Mouse (Mus musculus) neural tube, embryonic 14.5 days (tissue): Measurements from ENCODE around the gene Ep400. TPM values are rescaled to one million over a fixed set of nuclear protein-coding genes. Genes with fewer than 3 reads are reported as not detected.

Experiments used
- ATAC-seq: fragments of 200-750 bp; cut with Nextera tagmentation; 2 replicates; pipeline ENCODE4 v1.8.0; 2017; ENCODE audit warnings: low read depth, mild to moderate bottlenecking, moderate TSS enrichment, moderate library complexity
- H3K27ac ChIP-seq: fragments of 300-500 bp; sonication (generic); 2 replicates; pipeline ENCODE4 v1.5.1; 2014; ENCODE audit warnings: low read depth, mild to moderate bottlenecking, control low read depth, low read length, moderate library complexity, mixed read lengths
- H3K27me3 ChIP-seq: fragments of 300-500 bp; sonication (generic); 2 replicates; pipeline ENCODE4 v1.6.1; 2014; ENCODE audit warnings: low read length; ENCODE audit not compliant: control insufficient read depth, insufficient read depth
- H3K36me3 ChIP-seq: fragments of 300-500 bp; sonication (generic); 2 replicates; pipeline ENCODE4 v1.6.1; 2014; ENCODE audit warnings: low read length, mixed read lengths; ENCODE audit not compliant: control insufficient read depth, insufficient read depth
- H3K4me1 ChIP-seq: fragments of 300-500 bp; sonication (generic); 2 replicates; pipeline ENCODE4 v1.6.1; 2014; ENCODE audit warnings: low read length; ENCODE audit not compliant: control insufficient read depth, insufficient read depth
- H3K4me2 ChIP-seq: fragments of 300-500 bp; sonication (generic); 2 replicates; pipeline ENCODE4 v1.6.1; 2014; ENCODE audit warnings: mild to moderate bottlenecking, low read depth, low read length, control low read depth
- H3K4me3 ChIP-seq: fragments of 300-500 bp; sonication (generic); 2 replicates; pipeline ENCODE4 v1.5.1; 2014; ENCODE audit warnings: low read depth, low read length, control low read depth, mixed read lengths
- H3K9ac ChIP-seq: fragments of 300-500 bp; sonication (generic); replicated peaks from 2 replicates; pipeline ENCODE4 v1.6.1; 2014; ENCODE audit warnings: low read depth, mild to moderate bottlenecking, control low read depth, low read length, mixed read lengths
- H3K9me3 ChIP-seq: fragments of 300-500 bp; sonication (generic); 2 replicates; pipeline ENCODE4 v1.6.1; 2016; ENCODE audit warnings: low read length; ENCODE audit not compliant: control insufficient read depth
- WGBS: fragments of 180-500 bp; shearing (Covaris S2); extraction: QIAGEN DNeasy Blood & Tissue Kit; methylation state at CpG from one replicate; pipeline ENCODE4 v1.1.7; 2014; 5-methylcytosine and 5-hydroxymethylcytosine counted together
- polyA plus RNA-seq: library from polyadenylated mRNA; unstranded; fragments of >200 nt; fragmentation: Nextera tagmentation; extraction: Ambion mirVana; gene quantifications from 2 replicates; pipeline ENCODE4 v1.2.1, GENCODE M21; 2014

Ep400 gene
- polyA plus RNA-seq, 1 experiment from 2014 or later: 46.2 TPM

GRCm38 (mm10) chr5:110659682-110660081 is 110.8 kb downstream of the Ep400 start:
- Histone ChIP-seq H3K4me2 (no peak overlapping the region), H3K27me3 (no peaks in the 10 kb centered on the region), H3K4me1 (peaks cover under 1% of the 10 kb centered on the region; the same call in 1 of the 2 replicates), H3K9me3 (no peaks in the 10 kb centered on the region), H3K36me3 (peaks cover 75% of the 10 kb centered on the region), H3K27ac (no peak overlapping the region), H3K9ac (no peak overlapping the region), H3K4me3 (no peak overlapping the region)
- ATAC-seq: no peak

- Histone ChIP-seq H3K4me1 (peaks cover 9% of the 10 kb centered on the region), H3K9me3 (no peaks in the 10 kb centered on the region), H3K9ac (peak overlapping the region; percentile 70), H3K4me2 (peak overlapping the region; percentile 89), H3K27ac (no peak overlapping the region), H3K4me3 (peak overlapping the region; percentile 79), H3K36me3 (peaks cover 58% of the 10 kb centered on the region), H3K27me3 (no peaks in the 10 kb centered on the region)
- 2% methylated on average over 35 of the region's 37 CpGs for WGBS
- ATAC-seq: peak; percentile 57
Measured at GRCm38 (mm10) chr5:110653686-110654085, 116.8 kb downstream of the Ep400 start.

- peak; percentile 90 for ATAC-seq
- peak within 1 kb of the TSS; percentile 79 for H3K4me3 ChIP-seq
- peak within 1 kb of the TSS; percentile 70 for H3K9ac ChIP-seq
- under 1% methylated on average over 89 of the region's 91 CpGs for WGBS
- H3K4me2 ChIP-seq: peak within 1 kb of the TSS; percentile 89
- peaks cover 58% of the 10 kb centered on the region for H3K36me3 ChIP-seq
- peaks cover 9% of the 10 kb centered on the region for H3K4me1 ChIP-seq
- 0 out of 2 replicates have a peak within 1 kb of the TSS, but pooled peaks have one; percentile 34 for H3K27ac ChIP-seq
- no peaks in the 10 kb centered on the region for H3K27me3 ChIP-seq
- no peaks in the 10 kb centered on the region for H3K9me3 ChIP-seq
Measured at GRCm38 (mm10) chr5:110652719-110653648, 117.5 kb downstream of the Ep400 start, which contains the start of the genes Noc4l and Ddx51. TSS of gene Noc4l (minus strand) at chr5:110653417. TSS of gene Ddx51 (plus strand) at chr5:110653451.

GRCm38 (mm10) chr5:110646377-110646776 is 124.1 kb downstream of the Ep400 start:
- no peak overlapping the region for H3K4me2 ChIP-seq
- peaks cover 39% of the 10 kb centered on the region for H3K36me3 ChIP-seq
- no peaks in the 10 kb centered on the region for H3K9me3 ChIP-seq
- no peaks in the 10 kb centered on the region for H3K4me1 ChIP-seq
- H3K4me3 ChIP-seq: no peak overlapping the region
- no peaks in the 10 kb centered on the region for H3K27me3 ChIP-seq
- H3K27ac ChIP-seq: no peak overlapping the region
- ATAC-seq: no peak
- no peak overlapping the region for H3K9ac ChIP-seq

- Histone ChIP-seq H3K27me3 (no peaks in the 10 kb centered on the region), H3K36me3 (no peaks in the 10 kb centered on the region), H3K27ac (no peak overlapping the region), H3K4me3 (no peak overlapping the region), H3K4me2 (no peak overlapping the region), H3K9ac (no peak overlapping the region), H3K4me1 (no peaks in the 10 kb centered on the region), H3K9me3 (no peaks in the 10 kb centered on the region)
- ATAC-seq: no peak
- WGBS: 27% methylated on average over 12 of the region's 12 CpGs
Measured at GRCm38 (mm10) chr5:110639459-110639858, 131.1 kb downstream of the Ep400 start.

GRCm38 (mm10) chr5:110638306-110639074 is 132.0 kb downstream of the Ep400 start:
- no peak overlapping the region for H3K4me3 ChIP-seq
- no peak overlapping the region for H3K4me2 ChIP-seq
- H3K36me3 ChIP-seq: no peaks in the 10 kb centered on the region
- no peak overlapping the region for H3K27ac ChIP-seq
- no peaks in the 10 kb centered on the region for H3K4me1 ChIP-seq
- no peaks in the 10 kb centered on the region for H3K9me3 ChIP-seq
- ATAC-seq: no peak
- WGBS: 83% methylated on average over 7 of the region's 7 CpGs
- H3K9ac ChIP-seq: no peak overlapping the region
- no peaks in the 10 kb centered on the region for H3K27me3 ChIP-seq

GRCm38 (mm10) chr5:110635951-110636707 is 134.4 kb downstream of the Ep400 start:
- no peaks in the 10 kb centered on the region for H3K36me3 ChIP-seq
- ATAC-seq: 0 out of 2 replicates have a peak, but pooled peaks have one; percentile 60
- H3K9me3 ChIP-seq: no peaks in the 10 kb centered on the region
- H3K4me3 ChIP-seq: no peak overlapping the region
- WGBS: 52% methylated on average over 6 of the region's 6 CpGs
- H3K27ac ChIP-seq: no peak overlapping the region
- no peak overlapping the region for H3K9ac ChIP-seq
- H3K4me1 ChIP-seq: no peaks in the 10 kb centered on the region
- H3K27me3 ChIP-seq: no peaks in the 10 kb centered on the region
- H3K4me2 ChIP-seq: no peak overlapping the region

GRCm38 (mm10) chr5:110629525-110630120 is 140.9 kb downstream of the Ep400 start:
- 89% methylated on average over 2 of the region's 2 CpGs for WGBS
- H3K27me3 ChIP-seq: no peaks in the 10 kb centered on the region
- peaks cover 5% of the 10 kb centered on the region; the same call in 1 of the 2 replicates for H3K4me1 ChIP-seq
- no peak overlapping the region for H3K4me3 ChIP-seq
- no peak overlapping the region for H3K9ac ChIP-seq
- H3K9me3 ChIP-seq: no peaks in the 10 kb centered on the region
- ATAC-seq: no peak
- H3K4me2 ChIP-seq: no peak overlapping the region
- H3K36me3 ChIP-seq: no peaks in the 10 kb centered on the region
- H3K27ac ChIP-seq: no peak overlapping the region
